Mouse (Mus musculus) gastrocnemius, postnatal 14 days (tissue): ENCODE data around the gene Rhbdl1. TPM values are rescaled to one million over a fixed set of nuclear protein-coding genes. Genes with fewer than 3 reads are reported as not detected.

Source experiments
- DNase-seq: peaks from one replicate; pipeline ENCODE4 v3.0.0; 2021; ENCODE audit warnings: mixed read lengths
- intact Hi-C: fragments of 180-260 bp; cut with DNase I; formaldehyde crosslinking; loops from one replicate; pipeline ENCODE4 v1.15.1; 2025; ENCODE audit warnings: low total_unique reads
- long read RNA-seq, 2 experiments: library from polyadenylated mRNA; stranded (forward); transcript quantifications; one replicate each; pipeline ENCODE4 v2.0.0; 2021
- total RNA-seq, 2 experiments: library from RNA; stranded (reverse); gene quantifications; 2 replicates each; pipeline ENCODE4 v1.2.3; 2021

Rhbdl1 gene
- total RNA-seq, result 10 to 100 TPM; 11.7 to 12.0 TPM
- long read RNA-seq, experiment 1, transcript Rhbdl1-201 (8 exons, 1,711 nt), result major isoform, 10 of 28 reads
- long read RNA-seq, experiment 1, partial matches to known transcripts, result 5 of 28 reads
- long read RNA-seq, experiment 1, other reads (novel, unspliced or antisense), result 13 of 28 reads
- long read RNA-seq, experiment 2, transcript Rhbdl1-201 (8 exons, 1,711 nt), result major isoform, 13 of 20 reads
- long read RNA-seq, experiment 2, partial matches to known transcripts, result 5 of 20 reads
- long read RNA-seq, experiment 2, other reads (novel, unspliced or antisense), result 0 of 20 reads

GRCm38 (mm10) chr17:25837076-25837410 is at the start of gene Rhbdl1:
Gene Rhbdl1 (minus strand): TSS chr17:25837295.
- intact Hi-C loops, result no loop called here

DNA sequence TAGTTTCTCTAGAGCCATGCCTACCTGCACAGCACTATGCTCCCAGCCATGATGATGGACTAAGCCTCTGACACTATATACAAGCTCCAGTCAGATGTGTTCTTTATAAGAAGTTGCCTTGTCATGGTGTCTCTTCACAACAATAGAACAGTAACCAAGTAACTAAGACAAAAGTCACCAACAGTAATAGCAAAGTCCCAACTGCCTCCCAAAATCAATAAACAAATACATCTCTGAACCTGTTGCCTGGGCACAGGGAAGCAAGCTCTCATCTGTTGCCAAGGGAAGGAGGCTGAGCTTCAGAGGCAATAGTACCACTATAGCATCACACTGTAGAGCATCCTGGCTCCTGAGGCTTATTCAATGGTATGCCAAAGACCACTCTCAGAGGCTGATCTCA is 49.7 kb upstream of the Rhbdl1 start:
- intact Hi-C loops, result no loop called here
- DNase-seq, result no peak

More at GRCm38 (mm10) chr17:25837076-25837410, at the start of gene Rhbdl1:
- peak; percentile 78 for DNase-seq

DNA sequence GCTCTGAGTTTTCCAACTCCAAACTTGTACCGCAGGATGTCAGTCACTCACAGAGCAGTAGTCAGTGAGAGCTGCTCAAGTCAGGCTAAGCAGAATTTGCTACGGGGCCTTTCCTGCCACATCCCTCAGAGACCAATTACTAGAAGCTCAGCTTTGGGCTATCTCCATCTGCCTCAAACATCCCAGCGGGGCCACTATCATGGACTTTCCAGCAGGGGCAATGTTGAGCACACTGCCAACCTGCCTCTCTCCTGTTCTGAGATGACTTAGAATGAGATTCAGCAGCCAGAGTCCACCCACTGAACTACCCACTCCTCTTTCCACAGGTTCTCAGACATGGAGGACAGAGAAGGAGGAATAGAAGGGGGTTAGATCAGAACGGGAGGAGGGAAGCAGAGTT is 48.5 kb upstream of the Rhbdl1 start:
- intact Hi-C loops, result no loop called here
- DNase-seq, result no peak

DNA sequence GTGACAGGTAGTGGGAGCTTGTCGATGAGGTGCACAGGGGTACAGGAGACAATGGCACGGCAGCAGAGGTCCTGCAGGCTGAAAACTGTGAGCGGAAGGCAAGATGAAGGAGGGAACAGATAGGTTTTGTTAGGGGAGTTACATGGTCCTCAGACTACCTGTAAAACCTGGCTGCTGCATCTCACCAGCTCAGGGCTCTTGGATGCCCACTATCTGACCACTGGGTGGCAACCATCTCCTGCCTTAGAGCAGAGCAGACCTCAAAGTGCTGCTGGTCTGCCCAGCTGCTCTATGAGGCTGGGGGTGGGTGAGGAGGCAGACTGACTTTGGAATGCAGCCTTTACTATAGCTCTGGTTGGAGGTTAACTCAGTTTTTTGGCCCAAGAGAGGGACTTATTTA is 46.7 kb upstream of the Rhbdl1 start:
- DNase-seq, result no peak
- intact Hi-C loops, result no loop called here

DNA sequence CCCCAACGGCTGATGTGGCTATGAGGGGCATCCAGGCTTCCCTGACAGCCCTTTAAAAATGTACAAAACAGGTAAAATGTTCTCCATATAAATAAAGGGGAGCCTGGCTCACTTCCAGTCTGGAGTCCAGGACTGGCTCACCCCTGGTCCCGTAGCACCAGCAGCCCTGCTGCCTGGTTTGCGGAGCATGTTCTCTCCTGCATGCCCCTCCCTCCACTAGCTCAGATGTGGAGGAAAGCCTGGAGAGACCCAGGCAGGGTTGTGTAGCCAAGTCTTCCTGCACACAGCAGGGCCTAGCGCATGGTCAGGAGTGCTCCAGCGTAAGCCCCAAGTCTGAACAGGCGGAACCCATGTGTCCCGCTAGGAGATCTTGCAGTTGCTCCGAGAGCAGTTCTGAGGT is 46.2 kb upstream of the Rhbdl1 start:
- DNase-seq, result no peak
- intact Hi-C loops, result no loop called here

DNA sequence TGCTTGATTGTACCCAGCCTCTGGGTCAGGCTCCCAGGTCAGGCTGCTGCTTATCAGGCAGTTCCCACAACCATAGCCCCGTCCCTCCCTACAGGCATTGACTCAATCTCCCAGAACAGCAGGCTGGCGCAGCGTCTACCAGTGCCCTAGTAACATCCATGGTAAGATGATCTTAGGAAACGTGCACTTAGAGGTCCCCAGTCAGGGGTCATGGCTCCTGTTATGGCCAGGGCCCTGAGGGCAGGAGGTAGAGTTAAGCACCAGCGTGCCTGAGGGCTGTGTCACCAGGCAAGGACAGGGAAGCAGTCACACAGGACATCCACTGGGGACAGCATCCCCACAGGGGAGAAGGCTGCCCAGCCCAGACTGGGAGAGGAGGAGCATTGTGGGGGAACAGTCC is 45.2 kb upstream of the Rhbdl1 start:
- intact Hi-C loops, result no loop called here
- no peak for DNase-seq

DNA sequence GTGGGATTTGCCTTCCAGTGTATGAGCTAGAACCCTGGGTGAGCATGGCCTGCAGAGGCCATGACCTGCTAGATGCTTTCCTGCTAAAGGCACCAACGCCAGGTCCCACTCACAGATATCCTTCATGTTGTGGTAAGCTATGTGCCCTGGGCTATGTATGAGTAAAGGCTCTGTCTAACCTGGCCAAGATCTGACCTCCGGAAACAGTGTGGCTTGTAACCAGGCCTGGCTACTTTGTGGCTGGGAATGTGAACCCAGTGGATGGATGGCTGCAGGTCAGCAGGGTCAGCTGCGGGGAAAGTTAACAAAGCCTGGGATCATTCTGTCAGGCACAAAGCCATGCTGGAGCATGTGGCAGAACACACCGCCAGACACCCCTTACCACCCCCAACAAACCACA is 44.6 kb upstream of the Rhbdl1 start:
- no peak for DNase-seq
- intact Hi-C loops, result no loop called here

- intact Hi-C loops, result no loop called here
- DNase-seq, result no peak
These were observed 44.0 kb upstream of the Rhbdl1 start for GRCm38 (mm10) chr17:25880913-25881641.

GRCm38 (mm10) chr17:25880196-25880910 is 43.3 kb upstream of the Rhbdl1 start, which contains the start of gene Wfikkn1:
Gene Wfikkn1 (minus strand): TSS chr17:25880858.
- intact Hi-C loops, result no loop called here

GRCm38 (mm10) chr17:25879750-25880149 is 42.7 kb upstream of the Rhbdl1 start:
- DNase-seq, result no peak
- intact Hi-C loops, result no loop called here

More at GRCm38 (mm10) chr17:25880196-25880910, 43.3 kb upstream of the Rhbdl1 start, which contains the start of gene Wfikkn1:
- no peak for DNase-seq

- no peak for DNase-seq
- intact Hi-C loops, result no loop called here
These were observed 42.2 kb upstream of the Rhbdl1 start for GRCm38 (mm10) chr17:25879261-25879660.

DNA sequence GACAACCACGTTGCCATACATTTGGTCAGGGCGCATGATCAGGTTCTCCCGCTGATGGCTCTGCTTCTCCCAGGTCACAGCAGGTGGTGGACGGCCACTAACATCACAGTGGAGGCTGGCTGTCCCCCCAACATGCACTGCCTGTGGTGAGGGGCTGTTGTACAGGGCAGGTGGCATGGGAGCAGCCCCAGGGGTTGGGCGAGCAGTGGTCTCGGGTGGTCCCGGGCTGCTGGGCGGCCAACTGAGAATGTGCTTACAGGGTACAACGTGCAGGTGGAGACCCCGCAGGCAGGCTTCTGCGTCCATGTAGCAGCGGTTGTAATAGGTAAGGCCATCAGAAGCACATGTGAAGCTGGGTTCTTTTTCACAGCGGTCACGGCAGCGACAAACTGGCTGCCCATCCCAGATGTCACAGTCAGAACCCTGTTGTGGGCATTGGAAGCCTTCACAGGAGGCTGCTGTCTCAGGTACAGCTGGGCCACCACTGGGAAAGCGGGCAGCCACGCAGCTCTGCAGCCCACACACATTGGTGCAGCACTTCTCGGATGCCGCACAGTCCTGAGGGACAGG is 41.6 kb upstream of the Rhbdl1 start:
- DNase-seq, result no peak
- intact Hi-C loops, result no loop called here

DNA sequence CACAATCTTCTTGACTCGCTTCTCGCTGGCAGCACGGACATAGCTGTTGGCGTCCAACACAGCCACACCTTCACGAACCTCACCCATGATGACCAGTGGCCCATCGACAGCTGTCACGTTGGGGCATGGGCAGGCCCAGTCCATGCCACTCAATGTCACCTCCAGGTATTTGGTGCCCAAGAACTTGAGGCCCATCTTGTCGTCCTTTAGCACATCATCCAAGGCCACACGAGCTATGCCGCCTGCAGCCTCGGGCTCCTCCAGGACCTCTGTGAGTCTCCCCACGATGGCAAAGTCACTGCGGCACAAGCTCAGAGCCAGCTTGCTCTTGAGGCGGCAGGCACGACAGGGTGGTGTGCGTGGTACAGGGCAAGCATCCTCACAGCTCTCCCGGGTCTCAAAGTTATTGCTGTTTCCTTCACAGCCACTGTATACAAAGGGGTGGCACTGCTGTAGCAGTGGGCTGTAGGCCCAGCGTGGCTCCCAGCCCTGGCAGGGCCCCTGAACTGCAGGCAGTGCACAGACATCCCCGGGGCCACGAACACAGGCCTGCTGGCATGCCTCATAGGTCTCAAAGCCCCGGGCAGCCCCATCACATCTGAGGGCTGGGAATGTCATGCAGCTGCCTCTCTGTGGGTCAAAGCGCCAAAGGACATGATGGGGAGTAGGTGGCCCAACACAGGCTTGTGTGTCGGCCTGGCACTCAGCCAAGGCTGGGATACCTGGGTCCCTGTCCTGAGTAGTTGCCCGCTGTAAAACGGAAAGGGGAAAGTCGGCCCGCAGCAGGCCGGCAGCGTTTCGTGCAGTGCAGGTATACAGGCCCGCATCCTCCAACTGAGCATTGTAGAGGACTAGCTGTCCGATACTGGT is 40.9 kb upstream of the Rhbdl1 start:
- intact Hi-C loops, result no loop called here
- DNase-seq, result no peak

DNA sequence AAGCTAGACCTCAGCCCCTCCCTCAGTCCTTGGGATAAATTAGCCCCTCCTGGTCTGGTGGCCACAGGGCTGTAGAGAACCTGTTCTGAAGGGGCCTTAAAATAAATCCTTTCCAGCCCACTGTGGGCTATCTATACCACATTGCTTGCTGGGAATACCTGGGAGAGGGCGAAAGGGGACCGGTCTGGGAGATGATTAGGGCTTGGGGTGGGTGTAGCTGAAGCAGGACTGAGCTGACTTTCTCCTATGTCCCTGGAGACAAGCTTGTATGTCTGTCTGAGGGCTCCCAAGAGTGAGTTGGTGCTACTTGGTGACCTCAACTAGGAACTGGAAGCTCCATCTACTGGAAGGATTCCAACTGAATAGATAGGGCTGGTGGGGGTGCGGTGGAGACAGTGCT is 39.9 kb upstream of the Rhbdl1 start:
- intact Hi-C loops, result no loop called here
- no peak for DNase-seq

- no peak for DNase-seq
- intact Hi-C loops, result no loop called here
These were observed 39.3 kb upstream of the Rhbdl1 start for GRCm38 (mm10) chr17:25876347-25876915.

GRCm38 (mm10) chr17:25875171-25876136 is 38.4 kb upstream of the Rhbdl1 start:
- intact Hi-C loops, result no loop called here
- DNase-seq, result peak; percentile 92

DNA sequence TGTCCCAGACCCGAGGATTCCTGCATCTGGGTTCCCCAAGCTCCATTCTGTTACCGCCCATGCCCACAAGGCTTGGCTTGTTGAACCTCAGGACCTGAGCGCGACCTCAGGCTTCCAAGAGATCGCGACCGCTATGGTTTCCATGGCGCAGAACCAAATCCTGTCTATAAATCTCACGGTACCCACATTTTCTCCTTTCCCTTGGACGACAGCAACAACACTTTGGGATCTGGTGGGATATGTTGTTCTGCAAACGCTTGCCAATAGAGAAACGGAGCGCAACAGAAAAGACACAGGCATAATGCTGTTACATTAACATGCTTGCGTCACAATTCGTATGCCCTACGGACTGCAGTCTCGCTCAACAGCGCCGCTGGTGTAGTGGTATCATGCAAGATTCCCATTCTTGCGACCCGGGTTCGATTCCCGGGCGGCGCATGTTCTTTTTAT is 37.7 kb upstream of the Rhbdl1 start, which contains the start of gene Mettl26:
Mettl26 (plus strand) TSS at position 354 of the 450 bp plus-strand sequence.
- intact Hi-C loops, result no loop called here
- DNase-seq, result peak; percentile 82
